Mouse (Mus musculus) kidney, embryonic 16.5 days (tissue): ENCODE results near the gene Ren1. TPM values are rescaled to one million over a fixed set of nuclear protein-coding genes. Genes with fewer than 3 reads are reported as not detected.

Experiments used
- ATAC-seq: fragments of 200-750 bp; cut with Nextera tagmentation; 2 replicates; pipeline ENCODE4 v1.8.0; 2017; ENCODE audit warnings: moderate TSS enrichment; ENCODE audit not compliant: low FRiP score, low TSS enrichment
- H3K27ac ChIP-seq: fragments of 300-500 bp; sonication (generic); 2 replicates; pipeline ENCODE4 v1.5.1; 2014; ENCODE audit warnings: low read length
- H3K27me3 ChIP-seq: fragments of 300-500 bp; sonication (generic); 2 replicates; pipeline ENCODE4 v1.6.1; 2014; ENCODE audit warnings: low read length, control low read depth, mixed read lengths; ENCODE audit not compliant: insufficient read depth
- H3K36me3 ChIP-seq: fragments of 300-500 bp; sonication (generic); 2 replicates; pipeline ENCODE4 v1.6.1; 2014; ENCODE audit warnings: low read length, control low read depth, mixed read lengths; ENCODE audit not compliant: insufficient read depth
- H3K4me1 ChIP-seq: fragments of 300-500 bp; sonication (generic); 2 replicates; pipeline ENCODE4 v1.6.1; 2014; ENCODE audit warnings: low read length, control low read depth, mixed read lengths; ENCODE audit not compliant: insufficient read depth
- H3K4me2 ChIP-seq: fragments of 300-500 bp; sonication (generic); replicated peaks from 2 replicates; pipeline ENCODE4 v1.6.1; 2014; ENCODE audit warnings: low read depth, low read length
- H3K4me3 ChIP-seq: fragments of 300-500 bp; sonication (generic); 2 replicates; pipeline ENCODE4 v1.5.1; 2014; ENCODE audit warnings: mild to moderate bottlenecking, low read length
- H3K9ac ChIP-seq: fragments of 300-500 bp; sonication (generic); replicated peaks from 2 replicates; pipeline ENCODE4 v1.6.1; 2014; ENCODE audit warnings: low read length
- H3K9me3 ChIP-seq: fragments of 300-500 bp; sonication (generic); 2 replicates; pipeline ENCODE4 v1.6.1; 2016; ENCODE audit warnings: low read length, control low read depth
- WGBS: fragments of 180-500 bp; shearing (Covaris S2); extraction: QIAGEN DNeasy Blood & Tissue Kit; methylation state at CpG from one replicate; pipeline ENCODE4 v1.1.7; 2014; 5-methylcytosine and 5-hydroxymethylcytosine counted together
- polyA plus RNA-seq: library from polyadenylated mRNA; unstranded; fragments of >200 nt; fragmentation: Nextera tagmentation; extraction: Ambion mirVana; gene quantifications from 2 replicates; pipeline ENCODE4 v1.2.1, GENCODE M21; 2015

The Ren1 gene
- polyA plus RNA-seq, 1 experiment from 2014 or later: 490 TPM

DNA sequence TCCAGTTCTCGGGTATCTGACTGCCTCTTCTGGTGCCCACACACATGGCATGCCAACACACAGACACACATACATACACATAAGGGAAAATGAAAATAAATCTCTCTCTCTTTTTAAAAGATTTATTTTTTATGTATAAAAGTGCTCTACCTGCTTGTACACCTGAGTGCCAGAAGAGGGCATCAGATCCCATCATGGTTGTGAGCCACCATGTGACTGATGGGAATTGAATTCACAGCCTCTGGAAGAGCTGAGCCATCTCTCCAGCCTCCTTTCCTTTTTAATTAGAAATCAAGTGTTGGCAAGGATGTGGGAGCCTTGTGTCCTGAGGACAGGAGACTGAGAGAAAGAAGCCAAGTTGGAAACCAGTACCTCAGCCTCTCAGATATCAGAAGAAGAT lies 33.2 kb upstream of the Ren1 start:
- no peak overlapping the region for H3K9ac ChIP-seq
- no peak for ATAC-seq
- peaks cover 6% of the 10 kb centered on the region; the same call in 1 of the 2 replicates for H3K9me3 ChIP-seq
- no peak overlapping the region for H3K4me3 ChIP-seq
- H3K4me1 ChIP-seq: peaks cover under 1% of the 10 kb centered on the region; the same call in 1 of the 2 replicates
- H3K27me3 ChIP-seq: no peaks in the 10 kb centered on the region
- 86% methylated on average over 1 of the region's 1 CpGs for WGBS
- H3K27ac ChIP-seq: no peak overlapping the region
- no peak overlapping the region for H3K4me2 ChIP-seq
- no peaks in the 10 kb centered on the region for H3K36me3 ChIP-seq

DNA sequence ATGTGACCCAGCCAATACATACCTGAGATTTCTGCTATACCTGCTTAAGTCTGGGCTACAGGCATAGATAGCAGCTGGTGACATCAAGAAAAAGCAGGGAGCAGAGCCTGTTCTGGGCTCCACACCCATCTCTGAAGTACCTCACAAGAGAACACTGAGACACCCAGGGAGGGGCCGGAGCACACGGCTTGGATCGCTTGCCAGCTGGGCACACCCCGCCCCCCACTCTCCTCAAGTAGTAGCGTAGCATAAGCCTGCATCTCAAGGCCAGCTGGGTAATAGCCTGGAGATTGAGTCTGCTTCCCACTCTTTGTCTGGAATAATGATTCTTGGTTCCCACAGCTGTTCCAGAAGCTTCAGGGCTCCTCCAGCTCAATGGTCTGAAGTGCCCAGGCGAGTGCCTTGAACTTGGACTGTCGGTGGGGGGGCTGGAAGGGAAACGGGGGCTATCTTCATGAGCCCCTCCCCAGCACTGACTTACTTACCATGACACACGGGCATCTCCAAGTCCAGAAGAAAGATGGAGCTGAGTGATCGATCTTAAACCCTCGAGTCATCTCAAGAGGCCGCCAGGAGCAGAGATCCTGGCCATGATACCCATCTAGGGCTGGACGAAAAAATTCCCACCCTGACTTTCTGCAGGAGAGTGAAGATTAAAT lies 28.9 kb upstream of the Ren1 start, which contains the start of gene Kiss1:
Kiss1 (plus strand) TSS at position 609 of the 659 bp plus-strand sequence.
- no peak for ATAC-seq
- H3K36me3 ChIP-seq: no peaks in the 10 kb centered on the region

DNA sequence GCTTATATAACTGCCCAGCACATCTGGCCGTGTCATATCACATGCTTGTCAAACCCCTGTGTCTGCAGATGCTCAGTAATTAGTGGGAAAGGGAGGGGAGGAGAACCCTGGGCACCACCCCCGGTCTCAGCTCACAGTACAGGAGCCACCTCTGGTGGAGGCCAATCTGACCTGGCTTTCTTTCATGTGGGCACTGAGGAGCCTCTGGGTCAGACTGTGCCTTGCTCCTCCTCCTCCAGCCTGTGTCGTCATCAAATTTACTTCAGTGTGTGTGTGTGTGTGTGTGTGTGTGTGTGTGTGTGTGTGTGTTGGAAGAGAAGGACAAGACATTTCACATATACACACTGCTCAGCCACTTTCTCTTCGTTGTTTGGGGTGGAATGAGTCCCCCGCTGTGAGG lies 27.0 kb upstream of the Ren1 start:
- Histone ChIP-seq H3K27me3 (peaks cover 10% of the 10 kb centered on the region; the same call in 1 of the 2 replicates), H3K27ac (no peak overlapping the region), H3K4me3 (no peak overlapping the region), H3K4me1 (no peaks in the 10 kb centered on the region; the same call in 1 of the 2 replicates), H3K4me2 (no peak overlapping the region), H3K36me3 (no peaks in the 10 kb centered on the region), H3K9me3 (peaks cover 2% of the 10 kb centered on the region; the same call in 1 of the 2 replicates), H3K9ac (no peak overlapping the region)
- ATAC-seq: peak; percentile 52; the same call in 1 of the 2 replicates
- 41% methylated on average over 5 of the region's 5 CpGs for WGBS

More for the DNA sequence above, 28.9 kb upstream of the Ren1 start, which contains the start of gene Kiss1:
- no peak within 1 kb of the TSS for H3K4me3 ChIP-seq
- no peaks in the 10 kb centered on the region for H3K27me3 ChIP-seq
- H3K4me2 ChIP-seq: no peak within 1 kb of the TSS
- 84% methylated on average over 13 of the region's 13 CpGs for WGBS
- no peak within 1 kb of the TSS for H3K27ac ChIP-seq
- H3K4me1 ChIP-seq: no peaks in the 10 kb centered on the region; the same call in 1 of the 2 replicates
- no peak within 1 kb of the TSS for H3K9ac ChIP-seq
- peaks cover 6% of the 10 kb centered on the region; the same call in 1 of the 2 replicates for H3K9me3 ChIP-seq

DNA sequence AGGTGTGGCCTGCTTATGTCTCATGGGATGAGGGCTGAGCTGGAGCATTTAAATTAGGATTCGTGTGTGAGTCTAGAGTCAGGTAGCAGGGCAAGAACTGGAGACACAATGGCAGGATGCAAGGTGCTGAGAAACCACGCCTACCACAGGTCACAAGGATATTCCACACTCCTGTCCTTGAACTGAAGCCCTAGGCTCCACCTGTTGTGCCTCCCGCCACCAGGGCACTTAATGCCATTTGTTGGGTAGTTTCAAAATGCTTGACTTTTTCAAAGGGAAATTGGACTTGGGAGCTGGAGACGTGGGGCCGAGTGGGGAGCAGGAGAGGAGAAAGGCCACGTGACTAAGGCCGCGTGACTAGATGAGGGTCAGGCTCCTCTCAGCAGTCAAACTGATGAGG lies 24.4 kb upstream of the Ren1 start:
- Histone ChIP-seq H3K9ac (no peak overlapping the region), H3K4me2 (no peak overlapping the region), H3K4me1 (no peaks in the 10 kb centered on the region; the same call in 1 of the 2 replicates), H3K9me3 (no peaks in the 10 kb centered on the region), H3K4me3 (no peak overlapping the region), H3K36me3 (no peaks in the 10 kb centered on the region), H3K27ac (no peak overlapping the region), H3K27me3 (peaks cover 33% of the 10 kb centered on the region)
- 62% methylated on average over 8 of the region's 8 CpGs for WGBS
- no peak for ATAC-seq

DNA sequence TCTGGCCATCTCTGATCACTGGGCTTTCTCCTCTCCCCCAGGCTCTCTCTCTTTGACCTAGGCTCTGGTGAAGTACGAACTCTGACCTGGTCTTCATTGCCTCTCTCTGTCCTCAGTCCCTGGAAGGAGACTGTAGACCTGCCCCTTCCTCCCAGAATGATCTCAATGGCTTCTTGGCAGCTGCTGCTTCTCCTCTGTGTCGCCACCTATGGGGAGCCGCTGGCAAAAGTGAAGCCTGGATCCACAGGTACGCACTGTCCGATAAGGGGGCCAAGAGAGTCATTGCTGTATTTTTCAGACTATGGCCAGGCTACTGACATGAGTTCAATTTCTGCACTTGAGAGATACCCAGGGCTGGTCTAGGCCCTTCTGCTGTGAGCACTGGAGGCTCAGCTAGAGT lies 23.2 kb upstream of the Ren1 start:
- no peak for ATAC-seq
- H3K36me3 ChIP-seq: no peaks in the 10 kb centered on the region
- no peaks in the 10 kb centered on the region for H3K9me3 ChIP-seq
- H3K4me1 ChIP-seq: no peaks in the 10 kb centered on the region; the same call in 1 of the 2 replicates
- H3K4me2 ChIP-seq: no peak overlapping the region
- peaks cover 33% of the 10 kb centered on the region for H3K27me3 ChIP-seq
- H3K4me3 ChIP-seq: no peak overlapping the region
- WGBS: 64% methylated on average over 5 of the region's 5 CpGs
- no peak overlapping the region for H3K27ac ChIP-seq
- H3K9ac ChIP-seq: no peak overlapping the region

DNA sequence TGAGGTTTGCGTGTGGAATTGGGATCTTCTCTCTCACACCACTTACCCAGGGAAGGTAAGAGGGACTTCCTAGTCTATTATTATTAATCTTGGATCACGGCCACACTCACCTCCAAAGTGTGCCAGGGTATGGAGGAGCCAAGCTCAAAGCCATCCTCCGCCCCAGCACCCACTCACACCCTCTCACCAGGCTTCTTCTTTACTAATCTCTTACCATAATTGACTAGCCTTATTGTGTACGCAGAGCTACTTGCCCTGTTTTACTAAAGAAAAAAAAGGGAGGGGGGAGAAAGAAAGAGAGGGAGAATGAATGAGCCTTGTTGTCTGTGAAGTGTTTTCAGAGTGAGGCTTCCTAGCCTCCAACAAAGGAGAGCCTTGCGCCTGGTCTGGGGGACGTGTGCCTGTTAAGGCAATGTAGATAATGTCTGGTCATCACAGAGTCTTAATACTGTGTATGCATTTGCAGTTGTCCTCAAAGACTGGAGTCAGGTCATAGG lies 22.0 kb upstream of the Ren1 start:
- peaks cover 33% of the 10 kb centered on the region for H3K27me3 ChIP-seq
- H3K4me1 ChIP-seq: no peaks in the 10 kb centered on the region; the same call in 1 of the 2 replicates
- WGBS: 89% methylated on average over 6 of the region's 6 CpGs
- H3K9ac ChIP-seq: no peak overlapping the region
- no peaks in the 10 kb centered on the region for H3K9me3 ChIP-seq
- no peak overlapping the region for H3K4me3 ChIP-seq
- no peak for ATAC-seq
- no peaks in the 10 kb centered on the region for H3K36me3 ChIP-seq
- H3K27ac ChIP-seq: no peak overlapping the region
- no peak overlapping the region for H3K4me2 ChIP-seq

DNA sequence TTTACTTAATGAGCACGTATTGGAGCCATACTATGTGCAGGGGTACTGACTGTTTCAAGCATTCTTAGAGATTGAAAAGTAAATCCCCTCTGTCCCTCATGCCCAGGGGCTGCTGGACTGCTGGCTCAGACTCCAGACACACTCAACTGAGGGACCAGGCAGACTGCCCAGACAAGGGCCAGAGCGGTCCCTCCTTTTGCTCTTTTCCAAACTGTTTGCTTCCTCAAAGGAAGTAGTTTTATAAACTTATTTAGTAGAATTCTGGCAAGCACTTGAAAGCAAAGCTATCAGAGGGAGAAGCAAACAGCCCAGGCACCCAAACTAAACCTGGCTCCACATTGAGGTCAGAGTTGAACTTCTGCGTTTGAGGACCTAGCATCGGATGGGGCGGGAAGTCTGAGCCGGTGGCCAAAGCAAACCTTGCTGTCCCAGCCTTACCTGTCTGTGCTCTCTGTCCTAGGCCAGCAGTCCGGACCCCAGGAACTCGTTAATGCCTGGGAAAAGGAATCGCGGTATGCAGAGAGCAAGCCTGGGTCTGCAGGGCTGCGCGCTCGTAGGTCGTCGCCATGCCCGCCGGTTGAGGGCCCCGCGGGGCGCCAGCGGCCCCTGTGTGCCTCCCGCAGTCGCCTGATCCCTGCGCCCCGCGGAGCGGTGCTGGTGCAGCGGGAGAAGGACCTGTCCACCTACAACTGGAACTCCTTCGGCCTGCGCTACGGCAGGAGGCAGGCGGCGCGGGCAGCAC lies 21.2 kb upstream of the Ren1 start:
- Histone ChIP-seq H3K4me2 (peak overlapping the region; percentile 53), H3K4me1 (no peaks in the 10 kb centered on the region), H3K9ac (peak overlapping the region; percentile 57), H3K36me3 (no peaks in the 10 kb centered on the region), H3K27ac (no peak overlapping the region), H3K4me3 (peak overlapping the region; percentile 25), H3K27me3 (peaks cover 33% of the 10 kb centered on the region), H3K9me3 (no peaks in the 10 kb centered on the region)
- WGBS: 7% methylated on average over 34 of the region's 34 CpGs
- peak; percentile 59 for ATAC-seq

DNA sequence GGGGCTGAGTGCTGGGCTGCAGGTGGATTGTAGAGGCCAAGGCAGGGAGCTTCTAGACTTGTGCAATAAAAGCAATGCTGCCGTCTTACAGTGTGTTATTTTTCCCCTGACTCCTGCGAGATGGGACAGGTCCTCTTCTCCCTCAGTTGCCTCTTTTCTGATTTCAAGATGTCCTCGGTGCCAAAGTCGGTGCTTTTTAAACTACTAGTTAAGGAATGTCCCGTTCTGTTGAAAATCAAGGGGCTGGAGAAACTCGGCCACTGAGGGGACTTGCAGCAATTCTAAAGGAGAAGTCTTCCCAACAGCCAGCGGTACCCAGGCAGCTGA lies 20.7 kb upstream of the Ren1 start:
- Histone ChIP-seq H3K4me3 (peak overlapping the region; percentile 25), H3K9ac (peak overlapping the region; percentile 57; the same call in 1 of the 2 replicates), H3K4me1 (no peaks in the 10 kb centered on the region), H3K27me3 (peaks cover 33% of the 10 kb centered on the region), H3K4me2 (peak overlapping the region; percentile 53), H3K27ac (no peak overlapping the region), H3K9me3 (no peaks in the 10 kb centered on the region), H3K36me3 (no peaks in the 10 kb centered on the region)
- WGBS: 27% methylated on average over 7 of the region's 7 CpGs
- ATAC-seq: no peak; the same call in 1 of the 2 replicates

DNA sequence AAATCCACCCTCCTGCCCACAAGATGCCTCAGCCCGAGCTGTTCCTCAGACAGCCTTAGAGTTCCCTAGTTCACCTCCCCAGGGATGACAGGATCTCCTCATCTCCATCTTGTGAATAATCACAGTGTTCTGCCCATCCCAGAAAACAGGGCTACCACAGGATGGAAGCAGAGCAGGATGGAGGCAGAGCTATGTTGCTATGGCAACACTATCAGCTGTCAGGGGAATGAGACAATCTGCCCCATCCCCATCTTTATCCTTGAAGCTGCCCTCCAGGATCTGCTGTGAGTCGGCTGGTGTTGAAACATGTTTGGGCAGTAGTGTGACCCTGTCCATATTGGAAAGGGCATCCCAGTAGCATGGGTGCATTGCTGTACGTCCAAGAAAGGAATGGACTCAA lies 19.2 kb upstream of the Ren1 start:
- Histone ChIP-seq H3K27ac (no peak overlapping the region), H3K36me3 (no peaks in the 10 kb centered on the region), H3K9me3 (no peaks in the 10 kb centered on the region), H3K27me3 (peaks cover 33% of the 10 kb centered on the region), H3K4me1 (no peaks in the 10 kb centered on the region), H3K4me2 (no peak overlapping the region), H3K9ac (no peak overlapping the region), H3K4me3 (no peak overlapping the region)
- ATAC-seq: no peak
- 76% methylated on average over 3 of the region's 3 CpGs for WGBS
